Mouse (Mus musculus): ENCODE results near the gene Rcor3.

DNA sequence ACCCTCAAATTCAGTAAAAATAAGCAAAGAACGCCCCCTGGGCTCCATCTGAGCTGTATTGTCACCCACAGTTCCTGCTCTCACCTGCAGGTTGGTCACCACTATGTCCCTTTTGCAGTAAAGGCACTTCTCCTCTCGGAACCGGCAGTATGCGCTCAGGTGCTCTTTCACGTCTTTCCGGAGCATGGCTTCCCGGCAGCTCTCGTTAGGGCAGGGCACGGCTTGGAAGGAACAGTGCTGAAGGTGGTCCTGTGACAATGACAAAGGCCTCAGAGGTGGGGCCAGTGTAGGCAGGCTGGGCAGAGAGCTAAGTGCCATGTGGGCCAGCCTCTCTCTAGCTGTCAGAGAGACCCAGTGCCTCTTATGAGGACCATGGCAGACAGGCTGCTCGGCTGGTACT, 79.0 kb downstream of the Rcor3 start:
- TF ChIP-seq GATA1 (IDR thresholded peaks at IDR 0.05; ENCODE audit: borderline replicate concordance, low read length): no peak
- no peak for TF ChIP-seq FLI1 (IDR thresholded peaks at IDR 0.05; ENCODE audit: low read length)
